Mouse (Mus musculus) midbrain, embryonic 16.5 days (tissue): ENCODE data around the gene Nip7. TPM values are rescaled to one million over a fixed set of nuclear protein-coding genes. Genes with fewer than 3 reads are reported as not detected.

Experiments
- ATAC-seq: fragments of 200-750 bp; cut with Nextera tagmentation; 2 replicates; pipeline ENCODE4 v1.8.0; 2017; ENCODE audit warnings: moderate TSS enrichment
- H3K27ac ChIP-seq: fragments of 300-500 bp; sonication (generic); 2 replicates; pipeline ENCODE4 v1.5.1; 2014; ENCODE audit warnings: mild to moderate bottlenecking, low read length, mixed read lengths
- H3K27me3 ChIP-seq: fragments of 300-500 bp; sonication (generic); 2 replicates; pipeline ENCODE4 v1.6.1; 2014; ENCODE audit warnings: low read depth, low read length, mixed read lengths; ENCODE audit not compliant: control insufficient read depth, insufficient read depth
- H3K36me3 ChIP-seq: fragments of 300-500 bp; sonication (generic); 2 replicates; pipeline ENCODE4 v1.6.1; 2014; ENCODE audit warnings: mild to moderate bottlenecking, low read length, moderate library complexity, mixed read lengths; ENCODE audit not compliant: control insufficient read depth, insufficient read depth
- H3K4me1 ChIP-seq: fragments of 300-500 bp; sonication (generic); 2 replicates; pipeline ENCODE4 v1.6.1; 2014; ENCODE audit warnings: mild to moderate bottlenecking, low read length, mixed read lengths; ENCODE audit not compliant: control insufficient read depth, insufficient read depth
- H3K4me2 ChIP-seq: fragments of 300-500 bp; sonication (generic); 2 replicates; pipeline ENCODE4 v1.6.1; 2014; ENCODE audit warnings: mild to moderate bottlenecking, low read length, mixed read lengths
- H3K4me3 ChIP-seq: fragments of 300-500 bp; sonication (generic); 2 replicates; pipeline ENCODE4 v1.5.1; 2014; ENCODE audit warnings: low read depth, mild to moderate bottlenecking, low read length, moderate library complexity, mixed read lengths
- H3K9ac ChIP-seq: fragments of 300-500 bp; sonication (generic); 2 replicates; pipeline ENCODE4 v1.6.1; 2014; ENCODE audit warnings: low read depth, low read length, mixed read lengths
- H3K9me3 ChIP-seq: fragments of 300-500 bp; sonication (generic); replicated peaks from 2 replicates; pipeline ENCODE4 v1.6.1; 2014; ENCODE audit warnings: mild to moderate bottlenecking, low read length, mixed read lengths; ENCODE audit not compliant: control insufficient read depth, poor library complexity, severe bottlenecking
- WGBS: fragments of 180-500 bp; shearing (Covaris S2); extraction: QIAGEN DNeasy Blood & Tissue Kit; methylation state at CpG from one replicate; pipeline ENCODE4 v1.1.7; 2014; 5-methylcytosine and 5-hydroxymethylcytosine counted together
- polyA plus RNA-seq: library from polyadenylated mRNA; unstranded; fragments of >200 nt; fragmentation: Nextera tagmentation; extraction: Ambion mirVana; gene quantifications from 2 replicates; pipeline ENCODE4 v1.2.1, GENCODE M21; 2015

The Nip7 gene
- polyA plus RNA-seq, result 65.9 and 67.8 TPM in 2 replicates

DNA sequence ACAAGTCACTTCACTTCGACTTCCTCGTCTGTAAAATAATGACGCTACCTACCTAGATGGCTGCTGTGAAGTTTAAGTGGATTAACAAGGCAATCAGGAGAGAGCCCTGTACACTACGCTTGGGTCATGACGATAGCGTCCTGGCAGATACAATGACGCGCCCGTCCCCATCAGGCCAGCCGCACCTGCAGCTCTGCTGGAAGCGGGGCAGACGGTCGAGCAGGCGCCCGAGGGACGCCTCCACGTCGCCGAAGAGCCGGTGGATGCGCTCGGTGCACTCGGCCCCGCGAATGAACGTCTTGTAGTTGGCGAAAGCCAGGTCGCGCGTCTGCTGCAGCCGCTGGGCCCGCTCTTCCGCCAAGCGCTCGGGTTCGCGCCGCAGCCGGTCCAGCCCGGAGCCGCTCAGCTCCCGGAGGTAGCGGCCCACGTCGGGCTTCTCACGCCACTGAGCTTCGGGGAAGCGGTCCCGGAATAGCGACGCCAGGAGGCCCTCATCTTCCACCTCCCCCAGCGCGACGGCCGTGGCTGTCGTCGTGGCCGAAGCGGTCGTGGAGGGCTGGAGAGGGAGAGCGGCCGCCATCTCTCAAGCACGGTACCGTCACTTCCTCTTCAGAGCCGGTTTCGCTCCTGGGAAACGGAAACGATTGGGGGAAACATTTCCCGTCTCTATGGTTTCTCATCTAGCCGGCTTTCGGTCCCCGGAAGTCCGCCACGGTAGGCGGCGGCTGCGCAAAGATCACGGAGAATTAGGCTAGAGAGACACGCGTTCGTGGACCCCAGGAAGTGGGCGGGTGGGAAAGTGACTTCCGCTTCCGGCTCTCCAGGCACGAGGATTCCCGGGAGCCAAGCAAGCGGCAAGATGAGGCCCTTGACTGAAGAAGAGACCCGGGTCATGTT lies at the start of gene Nip7, which contains the start of gene Cog8:
Gene Nip7, plus strand, starts transcription at position 802 of the 897 bp plus-strand sequence.
Gene Cog8, minus strand, starts transcription at position 614 of the 897 bp plus-strand sequence.
- Histone ChIP-seq H3K4me1 (peaks cover 17% of the 10 kb centered on the region), H3K9ac (peak within 1 kb of the TSS; percentile 92), H3K4me2 (peak within 1 kb of the TSS; percentile 97), H3K36me3 (peaks cover 33% of the 10 kb centered on the region), H3K4me3 (peak within 1 kb of the TSS; percentile 96), H3K27ac (peak within 1 kb of the TSS; percentile 87), H3K9me3 (no peaks in the 10 kb centered on the region), H3K27me3 (no peaks in the 10 kb centered on the region)
- peak; percentile 96 for ATAC-seq
- under 1% methylated on average over 79 of the region's 88 CpGs for WGBS

- no peak overlapping the region for H3K4me3 ChIP-seq
- H3K9me3 ChIP-seq, result no peaks in the 10 kb centered on the region
- no peak overlapping the region for H3K4me2 ChIP-seq
- no peak overlapping the region for H3K9ac ChIP-seq
- WGBS, result 94% methylated on average over 3 of the region's 3 CpGs
- no peak for ATAC-seq
- H3K36me3 ChIP-seq, result peaks cover 6% of the 10 kb centered on the region
- no peaks in the 10 kb centered on the region for H3K27me3 ChIP-seq
- no peak overlapping the region for H3K27ac ChIP-seq
- no peaks in the 10 kb centered on the region for H3K4me1 ChIP-seq
Measured at GRCm38 (mm10) chr8:107007795-107008194, 48.9 kb upstream of the Nip7 start.

- ATAC-seq, result no peak
- Histone ChIP-seq H3K4me3 (no peak overlapping the region), H3K4me2 (no peak overlapping the region), H3K9me3 (no peaks in the 10 kb centered on the region), H3K27me3 (no peaks in the 10 kb centered on the region), H3K27ac (no peak overlapping the region), H3K36me3 (peaks cover 6% of the 10 kb centered on the region), H3K9ac (no peak overlapping the region), H3K4me1 (no peaks in the 10 kb centered on the region)
- 94% methylated on average over 2 of the region's 2 CpGs for WGBS
Measured at GRCm38 (mm10) chr8:107012666-107013065, 44.0 kb upstream of the Nip7 start.

- Histone ChIP-seq H3K9me3 (no peaks in the 10 kb centered on the region), H3K4me3 (no peak overlapping the region), H3K27ac (no peak overlapping the region), H3K9ac (no peak overlapping the region), H3K4me1 (no peaks in the 10 kb centered on the region), H3K27me3 (no peaks in the 10 kb centered on the region), H3K36me3 (peaks cover 3% of the 10 kb centered on the region), H3K4me2 (no peak overlapping the region)
- WGBS, result 95% methylated on average over 1 of the region's 1 CpGs
- no peak for ATAC-seq
Measured at GRCm38 (mm10) chr8:107014915-107015314, 41.8 kb upstream of the Nip7 start.

DNA sequence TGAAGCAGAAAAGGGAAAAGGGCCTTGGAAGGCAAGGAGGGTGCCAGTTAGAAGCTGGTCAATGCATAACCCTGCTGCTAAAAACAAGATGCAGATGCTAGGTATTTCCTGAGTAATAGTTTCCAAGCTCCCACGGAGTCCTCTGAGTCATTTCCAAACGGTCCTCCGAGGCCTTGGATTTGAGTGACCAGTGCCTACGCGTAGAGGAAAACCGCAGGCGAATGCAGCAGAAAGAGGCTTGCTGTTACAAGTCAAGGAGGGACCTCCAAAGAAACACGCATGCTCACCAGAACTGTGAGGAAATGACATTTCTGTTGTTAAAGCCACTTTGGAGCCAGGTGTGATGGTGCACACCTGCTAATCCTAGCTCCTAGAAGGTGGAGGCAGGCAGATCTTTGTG lies 33.2 kb upstream of the Nip7 start:
- no peak overlapping the region for H3K27ac ChIP-seq
- H3K9ac ChIP-seq, result no peak overlapping the region
- no peak overlapping the region for H3K4me3 ChIP-seq
- WGBS, result 91% methylated on average over 8 of the region's 8 CpGs
- no peaks in the 10 kb centered on the region for H3K4me1 ChIP-seq
- no peaks in the 10 kb centered on the region for H3K9me3 ChIP-seq
- no peak for ATAC-seq
- no peaks in the 10 kb centered on the region for H3K27me3 ChIP-seq
- H3K36me3 ChIP-seq, result no peaks in the 10 kb centered on the region
- no peak overlapping the region for H3K4me2 ChIP-seq

- 86% methylated on average over 3 of the region's 3 CpGs for WGBS
- H3K27ac ChIP-seq, result no peak overlapping the region
- H3K27me3 ChIP-seq, result no peaks in the 10 kb centered on the region
- no peak overlapping the region for H3K4me3 ChIP-seq
- no peak overlapping the region for H3K4me2 ChIP-seq
- H3K9me3 ChIP-seq, result no peaks in the 10 kb centered on the region
- no peaks in the 10 kb centered on the region for H3K36me3 ChIP-seq
- H3K4me1 ChIP-seq, result peaks cover 20% of the 10 kb centered on the region
- H3K9ac ChIP-seq, result no peak overlapping the region
- no peak for ATAC-seq
Measured at GRCm38 (mm10) chr8:107029310-107029709, 27.4 kb upstream of the Nip7 start.

- no peak overlapping the region for H3K4me3 ChIP-seq
- H3K4me2 ChIP-seq, result no peak overlapping the region
- H3K27ac ChIP-seq, result no peak overlapping the region
- no peaks in the 10 kb centered on the region for H3K9me3 ChIP-seq
- ATAC-seq, result no peak
- H3K27me3 ChIP-seq, result no peaks in the 10 kb centered on the region
- no peak overlapping the region for H3K9ac ChIP-seq
- 77% methylated on average over 5 of the region's 5 CpGs for WGBS
- H3K36me3 ChIP-seq, result no peaks in the 10 kb centered on the region
- peaks cover 23% of the 10 kb centered on the region for H3K4me1 ChIP-seq
Measured at GRCm38 (mm10) chr8:107030058-107030457, 26.6 kb upstream of the Nip7 start.

DNA sequence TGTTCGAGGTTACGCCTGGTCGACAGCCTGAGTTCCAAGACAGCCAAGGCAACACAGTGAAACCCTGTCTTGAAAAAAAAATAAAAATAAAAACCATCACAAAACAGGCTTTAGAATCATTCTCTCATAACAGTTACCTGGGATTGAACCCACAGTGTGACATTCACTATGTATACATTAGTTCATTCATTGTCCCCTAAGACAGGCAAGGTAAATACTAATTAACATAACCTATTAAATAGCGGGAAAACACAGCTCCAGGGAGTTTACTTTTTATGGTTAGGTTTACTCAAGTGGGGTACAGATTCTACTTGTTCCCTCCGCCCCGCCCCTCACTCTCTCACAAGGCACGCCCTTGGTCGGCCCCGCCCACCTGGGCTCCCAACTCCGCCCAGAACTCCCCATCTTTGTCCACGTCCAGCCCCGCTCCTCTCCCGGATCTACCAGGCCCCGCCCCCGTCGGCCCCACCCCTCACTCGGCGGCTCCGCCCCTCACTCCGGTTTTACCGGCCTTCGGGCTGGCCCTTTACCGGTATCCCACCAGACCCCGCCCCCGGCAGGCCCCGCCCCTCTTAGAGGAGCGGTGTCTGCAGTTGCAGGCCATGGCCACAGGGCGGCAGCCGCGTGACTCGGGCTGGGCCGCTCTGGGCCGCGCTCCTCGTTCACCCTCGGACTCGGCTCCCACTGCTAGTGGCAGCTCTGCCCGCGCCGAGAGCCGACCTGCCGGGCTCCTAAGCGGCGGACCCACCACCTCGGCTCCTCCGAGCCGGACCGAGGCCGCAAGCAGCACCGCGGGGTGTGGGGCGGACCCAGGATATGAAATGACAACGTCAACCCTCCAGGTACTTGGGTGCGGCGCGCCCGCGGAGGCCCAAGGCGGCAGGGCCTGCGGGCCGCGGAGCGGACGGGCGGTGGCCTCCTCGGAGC lies 25.8 kb upstream of the Nip7 start, which contains the start of gene Vps4a:
Gene Vps4a, plus strand, starts transcription at position 573 of the 927 bp plus-strand sequence.
- peak; percentile 95 for ATAC-seq
- 5% methylated on average over 56 of the region's 66 CpGs for WGBS
- H3K4me2 ChIP-seq, result peak within 1 kb of the TSS; percentile 87
- H3K4me1 ChIP-seq, result peaks cover 23% of the 10 kb centered on the region
- H3K27ac ChIP-seq, result peak within 1 kb of the TSS; percentile 79
- peak within 1 kb of the TSS; percentile 97 for H3K9ac ChIP-seq
- no peaks in the 10 kb centered on the region for H3K9me3 ChIP-seq
- H3K27me3 ChIP-seq, result no peaks in the 10 kb centered on the region
- H3K36me3 ChIP-seq, result no peaks in the 10 kb centered on the region
- H3K4me3 ChIP-seq, result peak within 1 kb of the TSS; percentile 94
